In the genomic region with DNA sequence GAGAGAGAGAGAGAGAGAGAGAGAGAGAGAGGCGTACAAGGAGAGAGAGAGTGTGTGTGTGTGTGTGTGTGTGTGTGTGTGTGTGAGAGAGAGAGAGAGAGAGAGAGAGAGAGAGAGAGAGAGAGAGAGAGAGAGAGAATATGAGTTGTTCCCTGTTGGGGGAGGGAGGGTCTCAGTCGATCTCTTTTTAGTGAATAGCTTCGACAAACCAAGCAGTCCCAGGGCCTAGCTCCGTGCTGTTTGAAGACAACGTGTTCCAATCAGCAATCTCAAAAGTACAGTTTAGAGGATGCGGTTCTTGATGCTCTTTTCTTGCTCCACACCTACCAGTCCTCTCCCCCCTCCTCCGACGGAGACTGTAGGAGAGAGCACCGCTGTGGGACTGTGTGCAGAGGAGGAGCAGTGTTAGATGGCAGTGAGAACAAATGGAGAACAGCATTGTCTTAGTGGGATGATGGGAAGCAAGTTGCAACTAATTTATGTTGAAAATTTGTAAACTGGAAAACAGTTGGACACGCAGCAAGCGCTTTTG, we compare ENCODE assay signal across 11 mouse cellular contexts. TPM values are rescaled to one million over a fixed set of nuclear protein-coding genes. Genes with fewer than 3 reads are reported as not detected.
DNase-seq lines count a peak whose midpoint lies in the region; ATAC-seq and TF ChIP-seq lines count a peak whose summit lies in the region.
"Had no signal": no experiment of that assay in that cellular context is flagged by ENCODE, and none has a peak within 500 bp of the region (broad histone marks: within the 10 kb centered on the region; RNA-seq: fewer than 3 reads in every experiment).

No protein-coding gene starts in this region.

- no peak for ATAC-seq in embryonic facial prominence, embryonic 13.5 days (ENCODE audit: insufficient number of reproducible peaks, insufficient read depth, low FRiP score, low TSS enrichment, low read depth)
- ATAC-seq in hindbrain, postnatal 0 days = no peak

- H3K36me3 ChIP-seq in embryonic facial prominence, embryonic 13.5 days = 0 out of 2 replicates have a peak, but pooled peaks cover 3% of the 10 kb centered on the region
- no peaks in the 10 kb centered on the region for H3K36me3 ChIP-seq in hindbrain, postnatal 0 days (ENCODE audit: insufficient read depth, low read length)

- peak; percentile 58 for DNase-seq in heart, adult 11 months
- DNase-seq in heart, adult 9 months (ENCODE audit: low spot score in 2 of 2) = no peak
- no peak for DNase-seq in hindbrain, postnatal 0 days (ENCODE audit: low spot score)
- DNase-seq in neural tube, embryonic 10.5 days (ENCODE audit: extremely low spot score, low spot score) = peak; percentile 45
- no peak for DNase-seq in thymus, postnatal 10 days (ENCODE audit: low spot score in 2 of 2)
- no peak for DNase-seq in Muller cell, postnatal 12 days (ENCODE audit: inconsistent ontology term)
- DNase-seq in adrenal gland, adult 8-10 months = no peak
- DNase-seq: cerebellum, adult 9-10 months had no signal

- 7% methylated on average over 10 of the region's 11 CpGs for WGBS in embryonic facial prominence, embryonic 13.5 days
- WGBS in hindbrain, postnatal 0 days = 10% methylated on average over 10 of the region's 11 CpGs

- H3K9me3 ChIP-seq in embryonic facial prominence, embryonic 13.5 days = no peaks in the 10 kb centered on the region
- no peaks in the 10 kb centered on the region for H3K9me3 ChIP-seq in hindbrain, postnatal 0 days (ENCODE audit: low read length)

- peaks cover 72% of the 10 kb centered on the region for H3K27me3 ChIP-seq in embryonic facial prominence, embryonic 13.5 days
- peaks cover 61% of the 10 kb centered on the region for H3K27me3 ChIP-seq in hindbrain, postnatal 0 days (ENCODE audit: insufficient read depth, low read length)

- no peak for TF ChIP-seq CTCF in hindbrain, postnatal 0 days (IDR thresholded peaks at IDR 0.05; ENCODE audit: low read depth)

- peak overlapping the region; percentile 78 for H3K4me2 ChIP-seq in embryonic facial prominence, embryonic 13.5 days
- H3K4me2 ChIP-seq in hindbrain, postnatal 0 days (ENCODE audit: low read depth, low read length) = peak overlapping the region; percentile 65; the same call in 1 of the 2 replicates

- peak overlapping the region; percentile 71 for H3K4me3 ChIP-seq in embryonic facial prominence, embryonic 13.5 days
- H3K4me3 ChIP-seq in hindbrain, postnatal 0 days (ENCODE audit: low read length) = no peak overlapping the region

- H3K27ac ChIP-seq in embryonic facial prominence, embryonic 13.5 days = peak overlapping the region; percentile 51; the same call in 1 of the 2 replicates
- H3K27ac ChIP-seq in hindbrain, postnatal 0 days = no peak overlapping the region

- peaks cover 37% of the 10 kb centered on the region for H3K4me1 ChIP-seq in embryonic facial prominence, embryonic 13.5 days
- no peaks in the 10 kb centered on the region; the same call in 1 of the 2 replicates for H3K4me1 ChIP-seq in hindbrain, postnatal 0 days (ENCODE audit: insufficient read depth, low read length)

- 0 out of 2 replicates have a peak overlapping the region, but pooled peaks have one; percentile 21 for H3K9ac ChIP-seq in embryonic facial prominence, embryonic 13.5 days
- H3K9ac ChIP-seq in hindbrain, postnatal 0 days (replicated peaks; ENCODE audit: low read length) = no peak overlapping the region

RNA-seq across cellular contexts. Expression of a gene that starts 0.4 kb away (rescaled TPM):
- polyA plus RNA-seq in embryonic facial prominence, embryonic 13.5 days (2015; fragmentation: Nextera tagmentation; extraction: Ambion mirVana) = 44.3 and 54.9 TPM in 2 replicates
- total RNA-seq in hindbrain, postnatal 0 days (2014; rRNA removed) = not detected in 2 replicates
- 0.16 TPM in 1 of 2 replicates, not detected in the other for polyA plus RNA-seq in hindbrain, postnatal 0 days (2015; fragmentation: Nextera tagmentation; extraction: Ambion mirVana)
- total RNA-seq in adrenal gland, adult 8-10 months (2022) = under 1 TPM in 3 of 4 experiments, not detected in 1; 0.21 to 0.48 (median 0.34) TPM
- total RNA-seq: granulocyte monocyte progenitor cell, adult 5-6 weeks had no signal
- polyA plus RNA-seq: neural tube, embryonic 14.5 days had no signal

RNA-seq across cellular contexts. Expression of a gene that starts 19.2 kb away (rescaled TPM):
- 4.6 and 5.1 TPM in 2 replicates for polyA plus RNA-seq in embryonic facial prominence, embryonic 13.5 days (2015; fragmentation: Nextera tagmentation; extraction: Ambion mirVana)
- not detected in 2 replicates for total RNA-seq in hindbrain, postnatal 0 days (2014; rRNA removed)
- not detected in 2 replicates for polyA plus RNA-seq in hindbrain, postnatal 0 days (2015; fragmentation: Nextera tagmentation; extraction: Ambion mirVana)
- total RNA-seq in adrenal gland, adult 8-10 months (2022) = under 1 TPM in 1 of 4 experiments, not detected in 3; 0.67 TPM
- total RNA-seq: granulocyte monocyte progenitor cell, adult 5-6 weeks had no signal
- polyA plus RNA-seq: neural tube, embryonic 14.5 days had no signal

Comparison
In these comparisons a context has a peak if more than half of its experiments do, and no peak if none do; other contexts are left out.
1. DNase-seq: peak in heart, adult 11 months (single experiment) and neural tube, embryonic 10.5 days (single experiment); none in heart, adult 9 months (0 of 2), hindbrain, postnatal 0 days (single experiment), thymus, postnatal 10 days (0 of 2), Muller cell, postnatal 12 days (single experiment) and adrenal gland, adult 8-10 months (single experiment).